Mouse (Mus musculus) CH12.LX (cell line): ENCODE results near the gene Abcc2. TPM values are rescaled to one million over a fixed set of nuclear protein-coding genes. Genes with fewer than 3 reads are reported as not detected.
A peak's percentile ranks its signal among the peaks of the same experiment; 100 is the strongest.

Experiments
- DNase-seq: peaks from one replicate; pipeline ENCODE4 v3.0.0-alpha.2; 2013; ENCODE audit errors: extremely low read depth
- H3K27ac ChIP-seq: 2 replicates; pipeline ENCODE4 v1.5.1; 2012; ENCODE audit warnings: low read depth, mild to moderate bottlenecking, control low read depth, moderate library complexity; ENCODE audit not compliant: insufficient read depth
- H3K27me3 ChIP-seq: replicated peaks from 2 replicates; pipeline ENCODE3; 2012; ENCODE audit warnings: inconsistent platforms
- H3K36me3 ChIP-seq, 2 experiments: replicated peaks in 1 of 2; 2 replicates each; pipeline versions ENCODE3 to v1.6.1; 2012; ENCODE audit warnings: inconsistent platforms in 1 of 2, low read length in 1 of 2, mild to moderate bottlenecking in 1 of 2, mixed read lengths in 1 of 2, moderate library complexity in 1 of 2; ENCODE audit not compliant: control insufficient read depth in 1 of 2, insufficient read depth in 1 of 2
- H3K4me1 ChIP-seq, 2 experiments: 2 replicates each; pipeline ENCODE4 v1.6.1; 2012; ENCODE audit warnings: inconsistent platforms in 1 of 2, moderate library complexity in 1 of 2; ENCODE audit not compliant: insufficient read depth in 2 of 2, control insufficient read depth in 1 of 2
- H3K4me2 ChIP-seq: 2 replicates; pipeline ENCODE4 v1.6.1; 2012; ENCODE audit warnings: low read depth, mild to moderate bottlenecking, control low read depth; ENCODE audit not compliant: poor library complexity, insufficient read depth, severe bottlenecking
- H3K4me3 ChIP-seq, 3 experiments: fragments of 150-350 bp in 1 of 3; sonication (generic) in 1 of 3; replicated peaks in 1 of 3; 2 replicates each; pipeline versions ENCODE3 to v1.5.1; 2011 to 2012; ENCODE audit warnings: low read depth in 2 of 3, low read length in 2 of 3, mild to moderate bottlenecking in 2 of 3, moderate library complexity in 2 of 3, control low read depth in 1 of 3, improper control_type of control experiment in 1 of 3, inconsistent platforms in 1 of 3, mixed read lengths in 1 of 3; ENCODE audit not compliant: poor library complexity in 1 of 3
- H3K79me2 ChIP-seq: replicated peaks from 2 replicates; pipeline ENCODE4 v1.6.1; 2012; ENCODE audit warnings: mild to moderate bottlenecking, moderate library complexity; ENCODE audit not compliant: control insufficient read depth, poor library complexity, insufficient read depth, severe bottlenecking; ENCODE audit errors: extremely low read depth
- H3K9ac ChIP-seq: 2 replicates; pipeline ENCODE4 v1.6.1; 2012; ENCODE audit warnings: low read depth, mild to moderate bottlenecking, control low read depth, moderate library complexity; ENCODE audit not compliant: insufficient read depth
- H3K9me3 ChIP-seq: replicated peaks from 2 replicates; pipeline ENCODE3; 2012; ENCODE audit warnings: low read length, inconsistent platforms, mixed read lengths
- CHD2 ChIP-seq: IDR thresholded peaks from 2 replicates; pipeline ENCODE4 v1.6.1; 2011; ENCODE audit warnings: low read length, improper control_type of control experiment
- CTCF ChIP-seq, 2 experiments: IDR thresholded peaks in 1 of 2; conservative IDR thresholded peaks in 1 of 2; 2 replicates each; pipeline ENCODE4 v1.5.1; 2011 to 2012; ENCODE audit warnings: low read depth in 2 of 2, low read length in 2 of 2, improper control_type of control experiment in 1 of 2, inconsistent platforms in 1 of 2, mild to moderate bottlenecking in 1 of 2, moderate library complexity in 1 of 2
- ELF1 ChIP-seq: IDR thresholded peaks from 2 replicates; pipeline ENCODE4 v1.6.1; 2014; ENCODE audit warnings: low read depth, mild to moderate bottlenecking, inconsistent platforms, low read length, improper control_type of control experiment
- ETS1 ChIP-seq: conservative IDR thresholded peaks from 2 replicates; pipeline ENCODE4 v1.6.1; 2012; ENCODE audit warnings: low read depth, mild to moderate bottlenecking, inconsistent platforms, low read length, improper control_type of control experiment, moderate library complexity
- GABPA ChIP-seq: IDR thresholded peaks from 2 replicates; pipeline ENCODE4 v1.6.1; 2012; ENCODE audit warnings: low read depth, low read length, improper control_type of control experiment, inconsistent platforms; ENCODE audit not compliant: insufficient replicate concordance
- IRF4 ChIP-seq: IDR thresholded peaks from 2 replicates; pipeline ENCODE4 v1.6.1; 2014; ENCODE audit warnings: low read depth, mild to moderate bottlenecking, inconsistent platforms, low read length, improper control_type of control experiment
- JUN ChIP-seq: IDR thresholded peaks from 2 replicates; pipeline ENCODE4 v1.6.1; 2011; ENCODE audit warnings: low read depth, mild to moderate bottlenecking, low read length, improper control_type of control experiment, moderate library complexity; ENCODE audit not compliant: insufficient read depth
- NELFE ChIP-seq: IDR thresholded peaks from 2 replicates; pipeline ENCODE4 v1.6.1; 2011; ENCODE audit warnings: low read depth, low read length, improper control_type of control experiment
- PAX5 ChIP-seq: IDR thresholded peaks from 2 replicates; pipeline ENCODE4 v1.6.1; 2012; ENCODE audit warnings: low read length, inconsistent platforms, mixed read lengths
- POLR2AphosphoS2 ChIP-seq: IDR thresholded peaks from 2 replicates; pipeline ENCODE4 v1.6.1; 2011; ENCODE audit warnings: low read depth, low read length, improper control_type of control experiment
- RAD21 ChIP-seq: IDR thresholded peaks from 2 replicates; pipeline ENCODE4 v1.6.1; 2011; ENCODE audit warnings: low read depth, mild to moderate bottlenecking, low read length, improper control_type of control experiment, moderate library complexity
- SIN3A ChIP-seq: IDR thresholded peaks from 2 replicates; pipeline ENCODE4 v1.6.1; 2012; ENCODE audit warnings: low read length, improper control_type of control experiment, inconsistent platforms
- SMC3 ChIP-seq: IDR thresholded peaks from 2 replicates; pipeline ENCODE4 v1.6.1; 2011; ENCODE audit warnings: low read depth, low read length, improper control_type of control experiment
- ZKSCAN1 ChIP-seq: IDR thresholded peaks from 2 replicates; pipeline ENCODE4 v1.6.1; 2012; ENCODE audit warnings: low read depth, inconsistent platforms, low read length, improper control_type of control experiment, borderline replicate concordance
- dilution Hi-C: fragments of 300-500 bp; cut with MboI; formaldehyde crosslinking; loops from 2 replicates; pipeline ENCODE4 v1.14.3; 2020; ENCODE audit warnings: low sequenced_read_pairs; ENCODE audit not compliant: extremely low pct_unique_long_range_greater_than_20kb, extremely low pct_ligation_motif_present
- in situ Hi-C: fragments of 300-500 bp; cut with MboI; formaldehyde crosslinking; loops from 3 replicates; pipeline ENCODE4 v1.14.3; 2019; ENCODE audit warnings: low sequenced_read_pairs, low pct_ligation_motif_present, low pct_unique_long_range_greater_than_20kb, mixed read lengths
- polyA plus RNA-seq: library from polyadenylated mRNA; unstranded; fragments of >175 nt; gene quantifications from 2 replicates; pipeline ENCODE4 v1.2.1, GENCODE M21; 2012; ENCODE audit warnings: low read depth; ENCODE audit not compliant: insufficient read length
- total RNA-seq, 2 experiments: library from RNA; depleted of rRNA; stranded (reverse); fragments of 300-350 nt in 1 of 2; fragments of >200 nt in 1 of 2; gene quantifications; 2 replicates each; pipeline ENCODE4 v1.2.3; 2012 to 2014

Abcc2 gene
- total and polyA plus RNA-seq, 3 experiments = 0.08 to 0.39 (median 0.09) TPM

DNA sequence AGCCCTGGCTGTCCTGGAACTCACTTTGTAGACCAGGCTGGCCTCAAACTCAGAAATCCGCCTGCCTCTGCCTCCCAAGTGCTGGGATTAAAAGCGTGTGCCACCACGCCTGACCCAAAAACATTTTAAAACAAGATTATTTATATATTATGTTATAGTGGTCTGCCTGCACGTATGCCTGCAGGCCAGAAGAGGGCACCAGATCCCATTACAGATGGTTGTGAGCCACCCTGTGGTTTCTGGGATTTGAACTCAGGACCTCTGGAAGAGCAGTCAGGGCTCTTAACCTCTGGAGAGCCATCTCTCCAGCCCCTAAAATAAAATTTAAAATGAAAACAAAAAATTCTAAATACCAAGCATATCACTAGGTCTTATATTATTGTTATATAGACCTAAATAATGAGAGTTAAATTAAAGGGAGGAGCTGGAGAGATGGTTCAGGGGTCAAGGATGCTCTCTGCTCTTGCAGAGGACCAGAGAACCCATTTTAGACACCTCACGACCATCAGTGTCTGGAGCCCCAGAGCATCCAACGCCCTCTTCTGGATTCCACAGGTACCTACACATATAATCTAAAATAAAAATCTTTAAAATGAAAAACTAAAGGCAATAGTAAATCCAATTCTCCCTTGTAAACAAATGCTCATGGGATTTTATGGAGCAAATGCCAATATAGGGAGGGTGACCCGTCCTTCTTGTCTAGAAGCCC is 71.0 kb downstream of the Abcc2 start:
- no peak overlapping the region for H3K9ac ChIP-seq
- no peak overlapping the region for H3K27ac ChIP-seq
- H3K36me3 ChIP-seq = peaks cover 14 to 58% of the 10 kb centered on the region in 2 experiments
- in situ Hi-C loops = no loop called here
- H3K79me2 ChIP-seq = no peaks in the 10 kb centered on the region
- peak; percentile 24 to 53; a peak in 3 of 4 replicates for TF ChIP-seq CTCF (conservative IDR thresholded peaks at IDR 0.05 in 1 of 2, IDR thresholded peaks at IDR 0.05 in 1 of 2; ENCODE audit: low read depth in 2 of 2, low read length in 2 of 2)
- peak; percentile 30 for TF ChIP-seq RAD21
- TF ChIP-seq POLR2AphosphoS2 = no peak
- peak; percentile 23; the same call in 1 of the 2 replicates for TF ChIP-seq SMC3
- no peaks in the 10 kb centered on the region for H3K27me3 ChIP-seq
- DNase-seq = no peak
- dilution Hi-C loops = no loop called here
- H3K4me3 ChIP-seq = no peak overlapping the region
- H3K9me3 ChIP-seq = no peaks in the 10 kb centered on the region
- H3K4me2 ChIP-seq = no peak overlapping the region; the same call in 1 of the 2 replicates
- peaks cover 0 to 11% of the 10 kb centered on the region in 2 experiments; a peak in 1 of 4 replicates for H3K4me1 ChIP-seq

DNA sequence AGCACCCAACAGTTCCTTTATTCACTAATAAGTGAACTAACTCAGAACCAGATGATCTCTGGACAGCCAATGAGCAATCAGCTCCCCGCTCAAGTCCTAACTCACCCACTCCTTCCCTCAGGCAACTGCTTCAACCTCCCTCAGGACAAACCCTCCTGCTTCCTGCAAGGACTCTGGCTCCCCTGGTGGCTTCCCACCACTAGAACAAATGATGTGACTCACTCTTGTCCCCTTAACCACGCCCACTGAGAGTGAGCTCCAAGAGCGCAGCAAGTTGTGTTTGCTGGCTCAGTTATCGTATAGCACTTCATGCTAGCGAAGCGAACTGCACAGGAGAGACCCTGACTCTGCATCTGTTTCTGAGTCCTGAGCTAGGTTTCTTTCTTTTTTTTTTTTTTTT is 75.4 kb downstream of the Abcc2 start:
- TF ChIP-seq SIN3A (no peak), PAX5 (no peak), ELF1 (no peak), CHD2 (no peak), ZKSCAN1 (no peak), JUN (no peak), NELFE (no peak), ETS1 (no peak), GABPA (no peak), IRF4 (no peak)
- Histone ChIP-seq H3K4me3 (no peak overlapping the region), H3K9ac (no peak overlapping the region), H3K27me3 (no peaks in the 10 kb centered on the region), H3K79me2 (no peaks in the 10 kb centered on the region), H3K4me2 (no peak overlapping the region), H3K36me3 (peaks cover 10 to 47% of the 10 kb centered on the region in 2 experiments), H3K9me3 (peaks cover 2% of the 10 kb centered on the region), H3K4me1 (peaks cover 0 to 1% of the 10 kb centered on the region in 2 experiments; a peak in 1 of 4 replicates), H3K27ac (no peak overlapping the region)
- in situ Hi-C loops = no loop called here
- no peak for DNase-seq
- dilution Hi-C loops = no loop called here
